Mouse (Mus musculus) bone marrow macrophage, adult 2 months (primary cell): Measurements from ENCODE around the gene Hmox1.

ENCODE experiments used
- CTCF ChIP-seq: IDR thresholded peaks from 2 replicates; pipeline ENCODE4 v1.5.1; 2012; ENCODE audit warnings: low read depth, mild to moderate bottlenecking, low read length, moderate library complexity
- POLR2A ChIP-seq: IDR thresholded peaks from 2 replicates; pipeline ENCODE4 v1.6.1; 2012; ENCODE audit warnings: mild to moderate bottlenecking, low read depth, low read length, borderline replicate concordance

- no peak for TF ChIP-seq CTCF
- no peak for TF ChIP-seq POLR2A
Observed at GRCm38 (mm10) chr8:75136256-75136655, 42.8 kb downstream of the Hmox1 start.
